Mouse (Mus musculus): ENCODE measurements around the gene Tub. TPM values are rescaled to one million over a fixed set of nuclear protein-coding genes. Genes with fewer than 3 reads are reported as not detected.

Tub gene
- total RNA-seq, 2 experiments from 2014 or later, result 0.30 to 0.59 TPM

DNA sequence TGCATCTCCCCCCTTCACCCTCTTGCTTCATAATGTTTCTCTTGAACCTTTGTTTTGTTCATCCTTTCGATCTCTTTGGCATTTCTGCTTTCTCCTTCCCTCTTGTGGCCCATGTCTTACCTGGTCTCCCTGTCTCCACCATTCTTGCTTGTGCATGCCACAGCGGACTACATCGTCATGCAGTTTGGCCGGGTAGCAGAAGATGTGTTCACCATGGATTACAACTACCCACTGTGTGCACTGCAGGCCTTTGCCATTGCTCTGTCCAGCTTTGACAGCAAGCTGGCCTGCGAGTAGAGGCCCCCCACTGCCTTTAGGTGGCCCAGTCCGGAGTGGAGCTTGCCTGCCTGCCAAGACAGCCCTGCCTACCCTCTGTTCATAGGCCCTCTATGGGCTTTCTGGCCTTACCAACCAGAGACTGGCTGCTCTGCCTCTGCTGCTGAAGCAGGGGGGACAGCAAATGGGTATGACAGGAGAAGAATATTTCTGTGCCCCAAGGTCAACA lies 79.9 kb downstream of the Tub start:
- DNase-seq (ENCODE audit: low spot score), result no peak

DNA sequence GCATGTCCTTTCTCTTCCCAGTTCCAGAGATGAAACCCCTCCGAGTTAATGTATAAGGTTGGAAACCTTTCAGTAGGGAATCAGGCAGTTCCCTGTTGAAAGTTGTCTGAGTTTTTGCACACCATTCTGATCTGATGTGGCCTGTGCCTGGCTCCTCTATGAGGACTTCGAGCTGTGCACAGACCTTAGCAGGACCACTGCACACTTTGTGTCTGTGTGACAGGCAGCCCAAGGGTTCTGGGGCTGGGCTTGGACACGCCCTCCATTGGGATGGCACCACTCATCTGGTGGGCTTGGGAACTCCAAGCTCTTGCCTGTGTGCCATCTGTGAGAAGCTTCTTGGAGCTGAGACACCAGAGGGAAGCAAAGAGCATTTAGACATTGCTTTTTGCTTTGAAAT lies 81.2 kb downstream of the Tub start:
- no peak for DNase-seq (ENCODE audit: low spot score)

DNA sequence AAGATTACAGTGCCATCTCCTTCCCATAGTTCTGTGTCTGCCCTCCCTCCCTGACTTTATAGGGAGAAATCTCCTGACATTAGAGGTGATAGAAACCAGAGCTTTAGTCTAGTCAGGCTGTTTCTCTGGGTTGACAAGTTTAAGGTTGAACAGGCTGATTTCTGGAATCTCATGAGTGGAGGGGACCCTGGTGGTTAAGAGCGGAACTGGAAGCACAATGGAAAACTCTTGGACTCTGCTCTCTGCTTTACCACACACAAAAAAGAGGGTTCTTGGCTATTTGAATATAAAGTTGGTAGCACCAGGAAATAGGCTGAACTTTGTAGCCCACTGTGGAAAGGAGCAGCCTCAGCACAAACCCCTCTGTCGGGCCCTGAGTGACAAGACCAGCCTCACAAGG lies 81.9 kb downstream of the Tub start:
- no peak for DNase-seq (ENCODE audit: low spot score)

DNA sequence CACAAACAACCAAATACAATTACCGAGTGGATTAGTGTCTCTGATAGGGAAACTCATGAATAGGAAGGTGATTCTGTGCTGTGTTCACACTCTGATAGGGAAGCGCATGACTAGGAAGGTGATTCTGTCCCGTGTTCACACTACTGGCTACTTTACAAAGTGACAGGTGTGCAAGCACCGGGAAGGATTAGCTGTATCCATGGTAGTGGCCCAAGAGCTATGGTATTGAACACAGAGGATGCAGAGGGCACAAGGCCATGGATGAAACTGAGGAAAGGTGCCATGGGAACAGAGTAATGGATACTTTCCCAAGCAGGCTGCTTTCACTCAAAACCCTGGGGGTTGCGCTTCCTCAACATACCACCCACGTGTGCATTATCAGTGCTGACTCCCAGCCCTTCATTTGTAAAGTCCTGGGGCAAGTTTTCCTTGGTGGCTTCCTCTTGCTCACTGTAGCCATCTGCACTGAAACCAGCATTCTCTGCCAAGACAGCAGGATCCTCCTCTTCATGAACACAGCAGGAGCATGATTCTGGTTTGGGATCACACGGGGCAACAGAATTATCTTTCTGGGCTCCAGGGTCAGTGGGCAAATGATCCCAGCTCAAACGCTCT lies 88.1 kb downstream of the Tub start:
- no peak for DNase-seq (ENCODE audit: low spot score)

DNA sequence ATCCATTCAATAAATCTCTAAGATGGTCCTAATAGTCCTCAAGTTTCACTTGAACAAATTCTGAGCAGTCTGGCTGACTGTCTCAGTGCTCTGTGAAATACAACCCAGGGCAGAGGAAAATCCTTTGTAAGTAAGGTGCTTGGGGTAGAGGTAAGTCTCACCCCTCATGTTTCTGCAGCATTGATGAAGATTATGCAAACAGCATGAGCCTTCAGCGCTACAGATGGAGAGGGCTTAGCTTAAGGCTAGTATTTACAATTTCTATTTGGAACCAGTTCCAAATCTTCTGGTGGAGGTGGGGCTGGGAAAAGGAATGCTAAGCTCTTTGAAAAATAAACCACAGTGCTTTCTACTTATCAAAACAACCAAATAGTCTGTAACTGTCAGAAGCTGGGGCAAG lies 88.8 kb downstream of the Tub start:
- DNase-seq (ENCODE audit: low spot score), result no peak

DNA sequence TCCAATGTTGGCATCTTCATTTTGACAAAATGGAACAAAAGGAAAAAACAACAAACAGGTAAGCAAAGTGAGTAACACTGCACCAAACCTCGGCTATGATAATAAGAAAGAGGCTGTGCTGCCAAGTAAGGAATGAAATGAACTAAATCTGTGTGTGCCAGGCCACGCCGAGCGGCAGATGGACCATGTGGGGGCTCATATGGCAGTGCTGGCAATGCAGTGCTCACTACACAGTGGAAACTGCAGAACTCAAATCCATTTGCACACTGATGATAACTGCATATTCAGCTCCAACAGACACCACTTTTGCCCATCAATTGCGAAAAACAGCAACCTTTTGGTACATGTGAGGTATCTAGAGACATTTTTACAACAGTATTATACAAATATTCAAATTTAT lies 89.3 kb downstream of the Tub start:
- DNase-seq (ENCODE audit: low spot score), result no peak

- no peak for DNase-seq (ENCODE audit: low spot score)
These were observed 95.7 kb downstream of the Tub start for GRCm38 (mm10) chr7:109045876-109046275.

DNA sequence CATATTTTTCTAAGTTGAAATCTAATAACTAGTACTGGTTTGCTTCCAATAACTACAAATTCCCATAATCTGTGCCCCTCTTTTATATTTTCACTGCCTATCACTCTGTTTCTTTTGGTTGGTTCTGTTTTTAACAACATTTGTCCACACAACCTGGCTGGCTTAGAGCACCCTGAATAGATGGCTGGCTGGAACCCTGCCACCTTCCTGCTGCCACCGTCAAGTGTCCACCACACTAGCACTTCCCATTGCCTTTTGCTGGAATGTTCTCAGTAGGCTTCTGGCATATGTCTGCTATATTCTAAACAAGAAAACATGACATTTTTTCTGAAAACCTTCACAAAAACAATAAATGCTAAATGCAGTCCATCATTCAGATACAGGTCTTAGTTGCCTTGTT lies 100.7 kb downstream of the Tub start:
- no peak for DNase-seq (ENCODE audit: low spot score)

DNA sequence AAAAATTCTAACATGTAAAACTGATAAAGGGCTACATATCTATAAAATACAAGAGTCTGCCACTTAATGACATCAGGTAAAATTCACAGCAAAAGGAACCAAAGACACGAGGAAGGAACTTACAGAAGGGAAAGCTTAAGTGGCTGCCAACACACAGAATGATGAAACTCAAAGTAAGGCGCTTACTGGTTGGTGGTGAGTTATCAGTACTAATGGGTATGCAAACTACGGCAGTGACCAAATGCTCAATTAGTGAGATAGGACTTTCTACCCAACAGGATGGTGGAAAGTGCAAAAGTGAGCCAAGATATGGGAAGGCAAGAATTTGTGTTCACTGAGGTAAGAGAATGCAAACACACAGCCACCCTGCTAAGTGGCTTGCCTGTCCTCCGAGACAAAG lies 109.4 kb downstream of the Tub start:
- DNase-seq (ENCODE audit: low spot score), result no peak

GRCm38 (mm10) chr7:109069641-109070040 lies 119.5 kb downstream of the Tub start:
- no peak for DNase-seq (ENCODE audit: low spot score)

DNA sequence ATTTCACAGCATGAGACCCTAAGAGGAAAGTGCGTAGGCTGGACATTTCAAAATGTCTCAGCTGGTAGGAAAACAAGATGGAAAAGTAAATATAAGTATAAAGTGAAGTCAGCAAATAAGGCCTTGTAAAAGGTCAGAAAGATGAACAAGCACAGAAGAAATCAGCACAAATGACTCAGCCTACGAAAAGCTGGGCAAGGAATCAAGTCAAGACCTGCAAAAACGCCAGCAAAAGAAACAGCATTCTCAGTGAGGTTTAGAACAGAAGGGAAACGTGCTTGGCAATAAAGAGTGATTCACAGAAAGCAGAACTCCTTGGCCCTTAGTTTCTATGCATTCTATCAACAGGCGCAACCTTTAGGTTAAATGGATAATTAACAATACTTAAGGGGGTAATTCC lies 122.2 kb downstream of the Tub start:
- no peak for DNase-seq (ENCODE audit: low spot score)

DNA sequence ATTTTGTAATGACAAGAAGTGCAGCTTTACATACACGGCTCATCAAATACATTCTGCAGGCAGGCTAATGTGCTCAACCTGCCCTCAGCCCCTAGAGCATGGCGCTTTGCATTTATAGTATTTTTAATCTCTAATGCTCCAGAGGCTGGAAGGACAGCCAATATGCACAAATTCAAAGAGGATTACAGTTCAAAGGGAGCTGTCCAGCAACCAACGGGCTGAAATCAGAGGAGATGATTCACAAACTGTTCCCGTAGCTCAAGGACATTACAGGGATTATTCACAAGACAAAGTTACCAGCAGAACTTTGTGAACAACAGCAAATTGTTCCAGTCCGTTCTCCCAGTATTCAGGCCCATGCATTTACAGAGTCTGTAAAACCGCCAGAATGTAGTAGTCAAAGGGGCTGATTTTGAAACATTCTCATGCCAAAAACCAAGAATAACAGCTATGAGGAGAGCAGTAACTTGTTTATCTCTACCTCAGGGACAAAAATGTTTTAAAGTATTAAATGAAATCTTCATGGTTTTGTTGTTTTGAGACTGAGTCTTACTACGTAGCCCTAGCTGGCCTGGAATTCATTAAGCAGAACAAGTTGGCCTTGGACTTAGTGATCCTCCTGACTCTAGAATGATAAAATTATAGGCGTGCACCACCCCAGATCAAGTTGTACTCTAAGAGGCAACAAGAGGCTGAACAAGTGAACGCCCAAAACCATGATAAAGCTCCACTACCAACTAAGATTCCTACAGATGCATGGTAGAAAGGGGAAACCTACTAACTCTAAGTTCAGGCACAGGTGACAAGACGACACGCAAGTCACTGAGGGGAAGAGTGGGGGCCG lies 132.4 kb downstream of the Tub start:
- peak; percentile 7 for DNase-seq (ENCODE audit: low spot score)

- DNase-seq (ENCODE audit: low spot score), result peak; percentile 55
These were observed 133.1 kb downstream of the Tub start, which contains the start of gene Ric3 for GRCm38 (mm10) chr7:109083113-109083812. TSS of gene Ric3 (minus strand) at chr7:109083331.

- peak; percentile 3 for DNase-seq (ENCODE audit: low spot score)
These were observed 133.7 kb downstream of the Tub start for GRCm38 (mm10) chr7:109083813-109084184.

Other genes with a start within 250 kb of the Tub start
- gene Olfr512, start 237.0 kb upstream of the Tub start, total RNA-seq (2021), result not detected
- gene Olfr513, start 199.4 kb upstream of the Tub start, total RNA-seq (2021), result not detected
- not detected for gene Olfr514, start 124.3 kb upstream of the Tub start, total RNA-seq (2021)
- not detected for gene Olfr516, start 99.8 kb upstream of the Tub start, total RNA-seq (2021)
- gene Olfr517, start 78.0 kb upstream of the Tub start, total RNA-seq (2021), result not detected
- gene Olfr518, start 65.3 kb upstream of the Tub start, total RNA-seq (2021), result not detected
- not detected for gene Olfr519, start 55.9 kb upstream of the Tub start, total RNA-seq (2021)
- 1 to 10 TPM; 1.1 to 2.7 TPM for gene Nlrp10, start 20.2 kb upstream of the Tub start, total RNA-seq (2021)
- 100 to 1,000 TPM; 119 TPM for gene Eif3f, start 15.9 kb upstream of the Tub start, total RNA-seq (2021)
- gene Ric3, start 133.0 kb downstream of the Tub start, total RNA-seq (2021), result 1 to 10 TPM; 2.7 to 2.8 TPM
- gene Lmo1, start 224.9 kb downstream of the Tub start, total RNA-seq (2021), result 1 to 10 TPM; 1.9 to 2.7 TPM